Mouse (Mus musculus) heart, postnatal 36 days (tissue): Measurements from ENCODE around the gene Mgarp. TPM values are rescaled to one million over a fixed set of nuclear protein-coding genes. Genes with fewer than 3 reads are reported as not detected.
"Not testable (repeated sequence)": the region's sequence is repeated elsewhere in the genome, so short reads cannot be mapped to it uniquely, and the experiment has no call there.

Experiments
- DNase-seq, 2 experiments: peaks; one replicate each; pipeline ENCODE4 v3.0.0; 2021 to 2022
- intact Hi-C: fragments of 180-260 bp; cut with DNase I; formaldehyde crosslinking; loops from one replicate; pipeline ENCODE4 v1.15.1; 2025
- total RNA-seq, 2 experiments: library from RNA; stranded (reverse); gene quantifications; 2 replicates each; pipeline ENCODE4 v1.2.3; 2021

Mgarp gene
- total RNA-seq, 2 experiments from 2014 or later = 0.33 TPM; not detected in 1

DNA sequence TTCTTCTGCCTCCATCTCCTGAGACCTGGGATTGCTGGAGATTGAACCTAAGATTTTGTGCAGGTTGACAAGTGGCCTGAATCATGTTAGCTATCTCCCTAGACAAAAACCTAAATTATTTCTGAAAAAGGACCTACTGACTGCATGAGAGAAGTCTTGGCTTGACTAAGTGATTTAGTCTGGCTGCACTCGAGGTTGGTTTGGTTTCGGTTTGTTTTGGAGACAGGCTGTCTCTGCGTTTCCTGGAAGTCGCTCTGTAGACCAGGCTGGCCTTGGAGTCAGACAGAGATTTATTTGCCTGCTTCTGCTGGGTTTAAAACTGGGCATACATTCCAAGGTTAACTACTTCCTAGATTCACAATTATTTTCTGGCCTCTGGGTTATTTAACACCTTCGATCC is 23.7 kb downstream of the Mgarp start:
- DNase-seq = no peak
- intact Hi-C loops = no loop called here

DNA sequence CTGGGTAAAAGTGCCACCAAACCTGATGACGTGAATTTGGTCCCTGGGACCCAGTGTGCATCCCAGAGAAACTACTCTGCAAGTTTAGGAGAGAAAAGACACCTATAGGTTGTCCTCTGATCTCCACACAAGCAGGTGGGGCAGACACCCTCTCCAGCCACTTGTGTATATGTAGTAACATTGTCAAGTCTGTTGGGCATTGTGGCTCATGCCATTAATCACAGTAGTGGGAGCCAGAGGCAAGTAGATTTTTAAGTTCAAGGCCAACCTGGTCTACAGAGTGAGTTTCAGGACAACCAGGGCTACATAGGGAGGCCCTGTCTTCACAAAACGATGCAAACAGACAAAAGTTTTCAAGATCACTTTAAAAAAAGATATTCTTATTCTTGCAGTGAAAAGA is 24.7 kb downstream of the Mgarp start:
- DNase-seq = no peak
- intact Hi-C loops = no loop called here

DNA sequence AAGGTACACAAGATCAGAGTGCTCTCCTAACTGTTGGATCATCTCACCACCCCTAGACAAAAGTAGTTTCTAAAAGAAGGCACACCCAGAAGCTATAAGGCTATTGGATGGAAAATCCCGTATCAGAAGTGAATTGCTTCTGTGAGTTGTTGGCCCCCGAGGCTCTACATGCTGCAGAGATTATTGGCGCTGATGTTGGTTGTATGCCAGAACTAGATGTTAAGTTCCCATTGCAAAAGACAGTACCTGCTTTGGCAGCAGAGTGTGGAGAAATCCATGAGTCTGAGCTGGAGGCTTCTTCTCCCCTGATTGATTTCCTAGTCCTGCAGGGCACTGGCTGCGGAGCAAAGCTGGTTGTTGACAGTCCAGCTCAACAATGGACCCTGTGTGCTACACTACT is 28.5 kb downstream of the Mgarp start:
- intact Hi-C loops = no loop called here
- DNase-seq = no peak

DNA sequence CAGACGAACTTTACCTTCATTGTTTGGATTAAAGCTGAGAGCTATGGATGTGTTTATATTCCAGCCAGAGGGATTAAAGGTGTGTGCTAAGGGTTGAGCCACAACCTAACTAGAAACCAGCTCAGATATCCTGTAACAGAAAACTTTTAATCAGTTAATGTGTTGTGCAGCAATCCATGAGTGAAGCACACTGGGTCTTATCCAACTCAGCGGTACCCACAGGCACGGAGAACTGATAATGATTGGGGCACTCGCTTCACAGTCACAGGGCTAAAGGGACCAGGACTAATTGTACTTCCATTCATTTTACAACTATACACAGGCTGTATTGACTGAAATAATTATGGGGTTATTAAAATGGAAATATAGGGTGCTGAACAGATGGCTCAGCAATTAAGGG is 29.6 kb downstream of the Mgarp start:
- intact Hi-C loops = no loop called here
- no peak for DNase-seq

- no peak for DNase-seq
- intact Hi-C loops = loop anchor here (1.0 kb wide), 2 partner anchors 76 to 131 kb away; no protein-coding TSS in a partner anchor
Observed at GRCm38 (mm10) chr3:51365517-51365882, 31.0 kb downstream of the Mgarp start.

DNA sequence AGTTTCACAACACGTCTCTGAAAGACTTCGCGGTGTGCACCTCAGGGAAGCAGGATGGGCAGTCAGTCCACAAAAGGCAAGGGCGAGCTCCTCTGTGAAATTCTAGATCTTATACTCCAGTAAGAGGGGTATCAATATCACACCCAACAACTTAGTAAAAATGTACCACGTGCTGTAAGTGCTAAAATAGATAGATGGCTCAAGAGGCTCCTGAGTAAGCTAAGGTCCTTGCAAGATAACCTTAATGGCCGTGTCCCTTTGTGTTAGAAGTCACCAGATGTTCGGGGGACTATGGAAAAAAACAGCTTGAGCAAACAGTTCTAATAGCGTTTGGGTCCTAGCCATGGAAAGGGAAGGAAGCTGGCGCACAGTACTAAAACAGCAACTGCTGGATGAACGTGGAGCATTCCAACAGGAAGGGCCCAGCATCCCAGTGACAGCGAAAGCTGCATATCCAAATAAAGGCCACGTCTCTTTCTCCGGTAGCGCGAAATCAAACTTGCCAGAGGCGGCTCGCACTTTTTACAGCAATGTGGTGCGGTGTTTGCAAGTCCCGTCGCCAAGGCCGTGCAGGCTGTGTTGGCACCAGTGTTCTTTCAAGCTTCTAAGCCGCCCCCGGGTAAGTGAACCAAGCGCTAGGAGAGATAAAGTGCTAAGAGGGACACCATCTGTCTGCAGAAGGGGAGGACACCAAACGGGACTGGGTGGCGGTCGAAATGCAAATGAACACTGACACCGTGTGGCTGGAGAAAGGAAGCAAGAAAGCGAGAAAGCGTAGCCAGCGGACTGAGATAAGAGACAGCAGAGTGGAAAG is 31.6 kb downstream of the Mgarp start:
- intact Hi-C loops = loop anchor here (1.0 kb wide), 2 partner anchors 76 to 131 kb away; no protein-coding TSS in a partner anchor
- peak; percentile 69 to 80 for DNase-seq

GRCm38 (mm10) chr3:51361066-51361465 is 35.5 kb downstream of the Mgarp start:
- intact Hi-C loops = no loop called here
- no peak for DNase-seq

DNA sequence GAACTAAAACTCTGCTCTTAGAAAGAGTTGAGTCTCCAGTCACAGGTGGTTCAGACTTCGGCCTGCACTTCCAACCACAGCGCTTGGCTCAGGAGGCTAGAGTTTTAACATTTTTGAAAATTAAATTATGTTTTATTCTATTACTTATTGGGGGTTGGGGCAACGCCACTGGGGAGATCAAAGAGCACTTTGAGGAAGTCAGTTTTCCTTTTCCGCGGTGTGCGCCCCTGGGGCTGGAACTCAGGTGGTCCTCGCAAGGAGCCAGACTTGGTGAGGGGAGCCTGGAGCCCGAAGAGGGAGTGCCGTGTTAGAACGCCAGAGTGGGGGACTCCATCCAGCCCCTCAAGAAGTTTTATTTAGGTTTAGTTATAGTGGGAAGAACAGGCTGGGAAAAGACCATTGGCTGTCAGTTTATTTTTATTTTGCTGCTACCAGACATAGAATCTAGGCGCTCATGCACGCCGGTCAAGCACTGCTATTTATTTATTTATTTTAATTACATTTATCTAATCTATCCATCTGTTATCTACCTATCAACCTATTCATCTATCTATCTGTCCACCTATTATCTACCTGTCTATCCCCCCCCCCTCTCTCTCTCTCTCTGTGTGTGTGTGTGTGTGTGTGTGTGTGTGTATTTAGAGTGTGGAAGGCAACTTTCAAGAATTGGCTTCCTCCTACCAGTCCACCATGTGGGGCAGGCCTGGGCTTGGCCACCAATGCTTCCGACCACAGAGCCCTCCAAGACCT is 36.8 kb downstream of the Mgarp start:
- DNase-seq = no peak
- intact Hi-C loops = no loop called here

DNA sequence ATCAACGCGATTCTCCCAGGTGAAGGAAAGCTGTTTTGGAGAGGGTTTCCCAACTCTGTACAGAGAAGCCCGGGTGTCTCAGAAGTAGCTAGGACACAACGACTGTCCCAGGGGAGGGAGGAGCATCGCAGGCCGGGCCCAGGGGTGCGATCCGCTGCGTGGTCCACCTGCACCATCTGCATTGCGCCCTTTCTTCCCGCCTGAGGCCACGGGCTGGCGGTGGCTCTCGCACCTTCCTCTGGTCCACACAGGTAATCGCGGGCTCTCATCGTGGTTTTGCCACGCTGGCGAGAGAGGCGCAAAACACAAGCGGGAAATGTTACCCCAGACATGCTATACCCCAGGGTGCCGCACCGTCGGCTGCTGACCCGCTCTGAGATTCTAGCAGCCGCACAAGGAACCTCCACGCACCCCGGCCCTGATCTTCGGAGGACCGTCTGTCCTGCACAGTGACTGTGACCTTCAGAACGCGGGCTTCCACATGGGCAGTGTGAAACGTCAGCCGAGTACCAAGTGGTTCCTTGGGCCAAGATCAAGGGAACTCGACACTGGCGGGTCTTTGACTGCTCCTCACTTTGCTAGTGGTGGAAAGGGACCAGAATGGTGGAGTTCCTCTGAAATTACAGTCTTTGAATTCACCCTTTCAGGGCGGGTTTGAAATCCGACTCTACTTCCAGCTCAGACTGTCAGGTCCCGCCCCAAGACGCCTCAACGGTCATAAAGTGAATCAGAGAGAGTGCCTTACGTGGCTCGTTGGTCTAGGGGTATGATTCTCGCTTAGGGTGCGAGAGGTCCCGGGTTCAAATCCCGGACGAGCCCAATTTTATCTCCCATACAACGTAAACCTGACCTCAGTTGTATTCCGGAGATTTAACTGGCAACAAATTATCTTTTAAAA is 37.6 kb downstream of the Mgarp start:
- intact Hi-C loops = no loop called here
- peak; percentile 67 to 75 for DNase-seq

DNA sequence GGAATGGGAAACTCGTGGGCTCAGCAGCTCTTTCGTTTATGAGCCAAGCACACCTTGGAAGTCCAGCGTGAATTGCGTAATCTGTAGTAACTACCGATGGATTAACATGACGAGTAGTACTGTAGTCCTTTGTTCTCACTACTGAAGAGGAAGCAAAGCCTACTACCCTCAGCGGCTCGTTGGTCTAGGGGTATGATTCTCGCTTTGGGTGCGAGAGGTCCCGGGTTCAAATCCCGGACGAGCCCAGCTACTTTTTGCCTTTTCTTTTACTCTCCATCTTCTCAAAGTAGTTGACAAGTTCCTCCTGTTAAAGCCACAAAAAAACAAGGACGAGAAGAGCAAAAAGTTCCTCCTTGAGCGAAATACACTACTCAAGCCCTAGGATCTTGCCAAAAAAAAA is 38.4 kb downstream of the Mgarp start:
- peak; percentile 74 to 76 for DNase-seq
- intact Hi-C loops = no loop called here

- intact Hi-C loops = no loop called here
- DNase-seq = no peak
Observed at GRCm38 (mm10) chr3:51357624-51358023, 38.9 kb downstream of the Mgarp start.

- DNase-seq = no peak
- intact Hi-C loops = no loop called here
Observed at GRCm38 (mm10) chr3:51357078-51357477, 39.5 kb downstream of the Mgarp start.

DNA sequence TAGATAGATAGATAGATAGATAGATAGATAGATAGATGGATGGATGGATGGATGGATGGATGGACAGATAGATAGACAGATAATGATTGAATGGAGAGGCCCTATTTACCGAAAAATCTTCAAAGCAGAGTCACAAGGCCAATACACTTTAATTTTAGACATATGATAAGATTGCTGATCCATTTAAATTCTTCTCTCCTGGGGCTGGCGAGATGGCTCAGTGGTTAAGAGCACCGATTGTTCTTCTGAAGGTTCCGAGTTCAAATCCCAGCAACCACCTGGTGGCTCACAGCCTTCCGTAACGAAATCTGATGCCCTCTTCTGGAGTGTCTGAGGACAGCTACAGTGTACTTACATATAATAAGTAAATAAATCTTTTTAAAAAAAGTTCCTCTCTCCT is 41.6 kb downstream of the Mgarp start:
- intact Hi-C loops, DNase-seq: not testable (repeated sequence)

DNA sequence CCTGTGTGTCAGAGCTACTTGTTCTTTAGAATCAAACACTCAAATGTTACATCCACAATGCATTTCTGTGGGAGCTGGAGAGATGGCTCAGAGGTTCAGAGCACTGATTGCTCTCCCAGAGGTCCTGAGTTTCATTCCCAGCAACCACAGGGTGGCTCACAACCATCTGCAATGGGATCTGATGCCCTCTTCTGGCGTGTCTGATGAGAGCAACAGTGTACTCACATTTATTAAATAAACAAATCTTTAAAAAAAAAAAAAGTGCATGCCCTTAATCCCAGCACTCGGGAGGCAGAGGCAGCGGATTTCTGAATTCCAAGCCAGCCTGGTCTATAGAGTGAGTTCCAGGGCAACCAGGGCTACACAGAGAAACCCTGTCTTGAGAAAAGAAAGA is 42.5 kb downstream of the Mgarp start:
- no peak for DNase-seq
- intact Hi-C loops = no loop called here

GRCm38 (mm10) chr3:51353325-51354033 is 43.1 kb downstream of the Mgarp start:
- intact Hi-C loops = loop anchor here (1.0 kb wide), 2 partner anchors 64 to 119 kb away; no protein-coding TSS in a partner anchor
- peak; percentile 59 to 82 for DNase-seq

DNA sequence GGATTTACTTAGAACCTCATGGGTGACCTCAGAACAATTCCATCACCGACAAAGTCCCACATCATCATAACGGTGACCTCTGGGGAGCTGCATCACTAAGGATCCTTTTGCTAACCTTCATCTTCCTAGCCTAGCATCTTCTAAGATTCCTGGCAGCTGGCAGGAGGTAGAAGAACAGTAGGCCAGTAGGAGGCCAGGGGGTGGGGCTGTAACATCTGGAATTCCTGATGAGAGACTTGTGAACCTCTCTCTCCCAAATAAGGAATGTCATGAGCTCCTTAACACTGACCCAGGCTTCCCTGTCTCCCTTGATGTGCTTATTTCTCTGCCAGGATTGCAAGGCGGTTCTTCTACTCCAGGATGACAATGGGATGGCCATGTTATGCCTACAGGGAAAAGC is 45.7 kb downstream of the Mgarp start:
- no peak for DNase-seq
- intact Hi-C loops = loop anchor here (2.0 kb wide), 1 partner anchor 32 kb away; no protein-coding TSS in a partner anchor

DNA sequence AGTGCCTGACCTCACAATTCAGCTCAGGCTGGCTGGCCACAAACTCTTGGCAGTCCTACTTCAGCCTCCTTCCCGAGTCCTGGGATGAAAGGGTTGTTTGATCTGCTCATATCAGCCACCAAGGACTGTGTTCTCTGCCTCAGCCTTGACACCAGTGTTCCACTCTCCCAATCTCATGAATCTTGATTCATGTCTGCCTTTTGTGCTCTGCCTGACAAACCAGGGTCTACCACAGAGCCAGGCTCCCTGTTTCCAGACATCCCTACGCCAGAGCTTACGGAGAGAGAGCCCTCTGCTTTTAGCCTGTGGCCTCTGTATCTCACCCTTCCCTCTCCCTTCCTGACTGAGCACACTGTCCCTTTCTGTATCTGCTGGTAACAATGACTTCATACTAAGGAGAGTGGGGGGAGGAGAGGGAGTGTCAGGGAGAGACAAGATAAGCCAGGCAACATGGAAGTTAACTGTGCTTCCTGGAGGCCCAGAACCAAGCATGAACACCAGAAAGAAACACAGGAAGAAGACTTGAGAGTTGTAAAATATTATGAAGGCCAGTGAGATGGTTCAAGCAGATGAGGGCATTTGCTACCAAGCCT is 47.8 kb downstream of the Mgarp start:
- intact Hi-C loops = no loop called here
- no peak for DNase-seq

- intact Hi-C loops, DNase-seq: not testable (repeated sequence)
Observed at GRCm38 (mm10) chr3:51345017-51345416, 51.5 kb downstream of the Mgarp start.

DNA sequence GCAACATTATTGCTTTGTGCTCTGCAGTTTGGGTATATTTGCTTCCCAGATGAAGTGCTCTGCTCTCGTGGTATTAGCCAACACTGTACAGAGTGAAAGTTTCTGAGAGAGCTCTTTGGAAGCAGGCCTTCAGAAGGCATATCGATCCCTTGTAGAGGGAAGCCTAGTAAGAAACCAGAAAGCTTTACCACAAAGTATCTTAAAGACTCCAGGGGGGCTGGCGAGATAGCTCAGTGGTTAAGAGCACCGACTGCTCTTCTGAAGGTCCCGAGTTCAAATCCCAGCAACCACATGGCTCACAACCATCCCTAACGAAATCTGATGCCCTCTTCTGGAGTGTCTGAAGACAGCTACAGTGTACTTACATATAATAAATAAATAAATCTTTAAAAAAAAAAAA is 52.4 kb downstream of the Mgarp start:
- intact Hi-C loops, DNase-seq: not testable (repeated sequence)

DNA sequence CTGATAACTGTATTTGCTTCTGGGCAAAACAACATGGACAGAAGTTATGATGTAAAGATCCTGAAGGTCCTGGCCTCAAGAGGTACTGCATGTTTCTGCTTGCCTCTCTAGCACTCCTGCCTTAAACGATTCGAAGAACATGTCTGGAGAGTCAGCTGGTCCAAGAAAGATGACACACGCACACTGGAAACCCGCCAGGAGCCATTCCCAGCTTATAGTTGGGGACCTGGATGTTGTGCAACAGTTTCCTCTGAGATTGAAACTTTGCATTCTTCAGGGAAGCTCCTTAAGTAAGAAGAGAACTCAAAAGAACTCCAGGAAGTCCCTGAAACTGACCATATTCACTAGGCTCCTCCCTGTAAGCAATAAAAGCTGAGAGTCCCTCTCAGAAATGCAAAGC is 53.3 kb downstream of the Mgarp start:
- intact Hi-C loops = no loop called here
- no peak for DNase-seq
